Mouse (Mus musculus) spleen, adult 2 months (tissue): ENCODE results near the gene Gm36079. TPM values are rescaled to one million over a fixed set of nuclear protein-coding genes. Genes with fewer than 3 reads are reported as not detected.
"Not testable (repeated sequence)": the region's sequence is repeated elsewhere in the genome, so short reads cannot be mapped to it uniquely, and the experiment has no call there.

Experiments
- DNase-seq, 2 experiments: peaks; one replicate each; pipeline versions ENCODE4 v3.0.0 to v3.0.0-alpha.2; 2012 to 2021; ENCODE audit warnings: low spot score in 2 of 2, low read depth in 1 of 2
- H3K27ac ChIP-seq: fragments of 200-500 bp; 2 replicates; pipeline ENCODE4 v1.5.1; 2012; ENCODE audit warnings: low read length, inconsistent platforms; ENCODE audit not compliant: insufficient read depth
- H3K27me3 ChIP-seq: fragments of 200-500 bp; 2 replicates; pipeline ENCODE4 v1.6.1; 2012; ENCODE audit warnings: mild to moderate bottlenecking, moderate library complexity, low read length, inconsistent platforms; ENCODE audit not compliant: control insufficient read depth, insufficient read depth
- H3K36me3 ChIP-seq: fragments of 200-500 bp; 2 replicates; pipeline ENCODE4 v1.6.1; 2012; ENCODE audit warnings: mild to moderate bottlenecking, low read length, inconsistent platforms; ENCODE audit not compliant: control insufficient read depth, insufficient read depth
- H3K4me1 ChIP-seq: fragments of 200-500 bp; 2 replicates; pipeline ENCODE4 v1.6.1; 2011; ENCODE audit warnings: inconsistent platforms; ENCODE audit not compliant: control insufficient read depth, insufficient read depth, insufficient read length
- H3K4me3 ChIP-seq: fragments of 200-500 bp; 2 replicates; pipeline ENCODE4 v1.5.1; 2011; ENCODE audit warnings: mild to moderate bottlenecking, inconsistent platforms; ENCODE audit not compliant: insufficient read depth, insufficient read length; ENCODE audit errors: extremely low read depth
- WGBS: fragments of 180-500 bp; shearing (Covaris S2); methylation state at CpG from one replicate; pipeline ENCODE4 v1.1.7; 2018; 5-methylcytosine and 5-hydroxymethylcytosine counted together
- polyA plus RNA-seq: library from polyadenylated mRNA; depleted of rRNA; stranded (reverse); fragments of >200 nt; gene quantifications from 2 replicates; pipeline ENCODE4 v1.2.3, GENCODE M21; 2012; rRNA removed

The Gm36079 gene
- not detected in 2 replicates for polyA plus RNA-seq

DNA sequence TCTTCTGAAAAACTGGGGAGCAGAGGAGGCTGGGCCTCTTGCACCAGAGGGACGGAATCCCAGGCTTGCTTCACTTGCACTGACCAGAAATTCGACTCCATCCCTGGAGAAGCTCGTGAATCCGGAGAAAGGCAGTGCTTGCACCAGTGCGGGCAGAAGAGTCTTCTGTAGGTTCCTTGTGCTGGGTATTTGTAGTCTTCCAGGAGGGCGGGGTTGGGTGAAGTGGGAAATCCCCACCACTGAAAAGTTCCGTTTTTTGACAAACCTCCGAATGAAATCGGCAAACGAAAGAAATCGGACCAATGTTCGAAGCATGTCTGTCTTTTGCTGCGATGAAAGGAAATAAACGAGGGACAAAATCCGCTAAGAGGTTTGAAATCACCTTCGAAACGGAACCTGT is at the start of gene Gm36079:
Gm36079 (minus strand) TSS at position 101 of the 400 bp plus-strand sequence.
- 43% methylated on average over 1 of the region's 17 CpGs for WGBS
- H3K27ac ChIP-seq, H3K27me3 ChIP-seq, H3K4me1 ChIP-seq, H3K36me3 ChIP-seq, H3K4me3 ChIP-seq, DNase-seq: not testable (repeated sequence)

DNA sequence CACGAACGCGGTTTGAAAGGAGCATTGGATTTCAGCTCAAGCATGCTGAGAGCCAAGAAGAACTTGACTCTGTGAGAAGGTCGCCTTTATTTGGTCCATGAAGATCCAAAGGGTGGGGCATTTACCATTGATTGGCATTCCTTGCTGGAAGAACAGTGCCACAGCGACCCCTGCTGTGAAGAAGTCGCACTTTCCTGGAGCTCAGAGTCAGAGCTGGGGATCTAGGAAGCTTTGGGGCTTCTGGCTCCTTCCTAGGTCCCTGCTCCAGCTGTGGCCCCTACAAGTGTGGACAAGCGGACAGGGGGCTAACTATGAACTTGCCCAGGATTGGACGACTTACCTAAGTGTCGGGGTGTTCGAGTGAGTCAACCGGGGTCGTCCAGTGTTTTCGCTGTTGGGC is 44.1 kb upstream of the Gm36079 start:
- H3K36me3 ChIP-seq, H3K4me3 ChIP-seq, H3K27ac ChIP-seq, H3K4me1 ChIP-seq, DNase-seq, H3K27me3 ChIP-seq: not testable (repeated sequence)
- WGBS: no CpG with 5 or more reads among the region's 13 CpGs

DNA sequence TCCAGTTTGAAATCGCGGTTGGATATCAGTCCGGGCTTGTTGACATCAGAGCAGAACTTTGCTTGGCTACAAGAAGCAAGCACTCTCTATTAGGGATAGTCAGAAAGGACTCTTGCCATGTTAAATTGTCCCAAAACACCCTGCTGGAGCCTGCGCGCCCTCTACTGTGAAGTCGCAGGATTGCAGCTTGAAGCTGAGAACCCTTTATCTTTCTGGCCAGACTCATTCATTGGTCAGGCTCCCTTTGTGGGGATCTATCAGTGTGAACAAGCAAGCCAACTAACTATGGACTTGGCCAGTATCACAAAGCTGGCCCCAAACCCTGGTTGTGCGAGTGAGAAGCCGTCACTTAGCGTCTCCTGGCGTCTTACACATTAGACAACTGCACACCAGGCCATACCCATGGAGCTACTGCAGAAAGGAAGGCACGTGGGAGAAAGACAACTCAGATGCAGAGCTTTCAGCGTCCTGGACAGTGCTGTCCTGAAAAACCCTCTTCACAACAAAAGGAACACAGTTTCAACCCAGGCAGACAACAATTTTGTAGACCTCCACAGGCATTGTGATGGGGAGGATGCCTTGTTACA is 43.3 kb upstream of the Gm36079 start:
- DNase-seq, H3K27ac ChIP-seq, H3K4me1 ChIP-seq, H3K36me3 ChIP-seq, H3K4me3 ChIP-seq, H3K27me3 ChIP-seq: not testable (repeated sequence)
- WGBS: no CpG with 5 or more reads among the region's 12 CpGs

DNA sequence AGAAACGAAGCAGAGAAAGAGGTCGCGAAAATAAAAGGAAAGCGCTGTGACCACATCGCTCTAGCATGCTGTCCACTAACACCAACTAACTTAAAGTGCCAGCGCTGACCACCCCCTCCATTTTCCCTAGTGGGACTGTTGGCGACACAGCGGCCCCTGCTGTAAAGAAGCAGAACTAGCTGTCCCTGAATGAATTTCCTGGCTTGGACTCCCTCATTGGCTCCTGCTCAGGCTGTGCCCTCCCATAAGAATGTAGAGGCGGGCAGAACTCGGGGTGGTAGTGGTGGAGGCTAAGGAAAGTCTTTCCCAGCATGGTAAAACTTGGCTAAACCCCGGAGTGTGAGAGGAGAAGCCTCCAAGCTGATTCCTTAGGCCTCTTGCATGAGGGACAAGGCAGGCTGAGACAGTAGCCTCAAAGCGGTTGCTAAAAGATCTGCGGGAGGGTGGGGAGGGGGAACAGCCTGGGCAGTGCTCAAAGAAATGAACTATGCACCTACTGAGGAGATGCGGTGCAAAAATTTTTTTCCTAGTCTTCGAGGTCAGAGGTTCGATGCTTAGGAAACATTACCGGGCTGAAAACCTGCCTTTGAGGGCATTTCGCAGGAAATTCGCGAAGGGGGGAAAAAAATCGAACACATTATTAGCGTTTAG is 36.8 kb upstream of the Gm36079 start:
- not testable (repeated sequence) for H3K4me3 ChIP-seq, H3K4me1 ChIP-seq, H3K27ac ChIP-seq, H3K36me3 ChIP-seq, DNase-seq, H3K27me3 ChIP-seq
- no CpG with 5 or more reads among the region's 22 CpGs for WGBS

DNA sequence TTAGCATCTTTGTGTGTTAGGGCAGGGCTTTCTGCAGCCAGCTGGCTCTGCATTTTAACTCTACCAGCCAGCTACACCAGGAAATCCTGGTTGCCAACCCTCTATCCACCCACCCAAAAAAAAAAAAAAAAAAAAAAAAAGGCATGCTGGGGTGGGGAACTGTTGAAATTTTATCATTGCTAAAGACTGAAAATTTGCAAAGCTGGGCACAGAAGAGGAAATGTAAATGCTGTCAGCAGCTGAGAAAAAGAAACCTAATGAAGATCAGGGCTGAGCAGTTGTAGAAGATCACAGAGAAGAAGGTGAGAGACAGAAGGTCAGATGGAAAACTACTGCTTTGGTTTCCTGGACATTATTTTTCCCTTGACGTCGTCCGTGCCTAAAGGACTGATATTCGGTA is 36.1 kb upstream of the Gm36079 start:
- H3K4me3 ChIP-seq, DNase-seq, H3K4me1 ChIP-seq, H3K27ac ChIP-seq, H3K27me3 ChIP-seq, H3K36me3 ChIP-seq: not testable (repeated sequence)
- no CpG with 5 or more reads among the region's 4 CpGs for WGBS

DNA sequence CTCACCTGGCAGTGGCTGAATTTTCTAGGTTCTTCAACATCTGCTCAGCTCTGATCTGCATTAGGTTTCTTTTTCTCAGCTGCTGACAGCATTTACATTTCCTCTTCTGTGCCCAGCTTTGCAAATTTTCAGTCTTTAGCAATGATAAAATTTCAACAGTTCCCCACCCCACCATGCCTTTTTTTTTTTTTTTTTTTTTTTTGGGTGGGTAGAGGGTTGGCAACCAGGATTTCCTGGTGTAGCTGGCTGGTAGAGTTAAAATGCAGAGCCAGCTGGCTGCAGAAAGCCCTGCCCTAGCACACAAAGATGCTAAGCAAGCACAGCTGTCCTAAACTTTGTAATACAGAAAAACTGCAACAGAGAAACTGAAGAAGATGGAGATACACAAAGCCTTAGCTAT is 25.3 kb upstream of the Gm36079 start, which contains the start of gene Gm21188:
Gm21188 (minus strand) TSS at position 110 of the 400 bp plus-strand sequence.
- not testable (repeated sequence) for H3K27ac ChIP-seq, H3K4me1 ChIP-seq, H3K4me3 ChIP-seq, H3K36me3 ChIP-seq, DNase-seq, H3K27me3 ChIP-seq

DNA sequence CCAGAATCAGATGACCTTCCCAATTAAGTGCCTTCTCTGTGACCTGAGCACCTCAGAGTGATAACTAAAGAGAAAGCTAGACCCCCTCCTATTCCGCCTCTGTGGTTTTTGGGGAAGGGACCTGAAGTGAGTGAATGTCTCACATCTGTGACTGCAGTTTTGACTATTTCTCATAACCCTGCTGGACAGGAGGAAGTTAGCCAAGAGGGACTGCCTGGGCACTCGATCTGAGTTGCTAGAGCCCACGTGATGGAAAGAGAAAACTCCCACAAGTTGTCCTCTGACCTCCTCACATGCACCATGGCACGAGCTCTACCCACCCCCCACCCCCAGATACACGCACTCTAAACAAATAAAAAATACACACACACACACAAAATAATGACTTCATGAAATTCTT is 21.8 kb upstream of the Gm36079 start:
- not testable (repeated sequence) for H3K27me3 ChIP-seq, H3K4me3 ChIP-seq, H3K27ac ChIP-seq, H3K36me3 ChIP-seq, H3K4me1 ChIP-seq, DNase-seq
- WGBS: no CpG with 5 or more reads among the region's 5 CpGs

DNA sequence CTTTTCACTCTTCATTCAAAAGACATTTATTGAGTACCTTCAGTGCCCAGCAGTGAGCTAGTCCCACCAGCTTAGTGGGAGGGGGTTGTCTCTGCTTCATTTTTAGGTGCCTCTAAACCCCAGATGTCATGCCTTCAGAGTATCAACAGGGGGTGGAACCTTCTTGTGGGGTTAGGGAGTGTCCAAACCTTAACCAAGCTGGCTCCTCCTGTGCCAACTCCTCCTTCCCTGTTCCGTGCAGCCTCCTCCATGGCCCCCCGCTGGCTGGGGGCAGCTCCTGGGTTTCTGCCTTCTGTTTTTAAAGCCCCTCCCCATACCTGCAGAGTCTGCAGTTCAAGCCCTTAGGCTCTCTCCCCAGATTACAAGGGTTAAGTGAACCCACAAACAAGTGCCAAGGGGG is 21.4 kb upstream of the Gm36079 start:
- not testable (repeated sequence) for H3K36me3 ChIP-seq, H3K27me3 ChIP-seq, H3K4me1 ChIP-seq, H3K4me3 ChIP-seq, H3K27ac ChIP-seq, DNase-seq
- WGBS: no CpG with 5 or more reads among the region's 2 CpGs

DNA sequence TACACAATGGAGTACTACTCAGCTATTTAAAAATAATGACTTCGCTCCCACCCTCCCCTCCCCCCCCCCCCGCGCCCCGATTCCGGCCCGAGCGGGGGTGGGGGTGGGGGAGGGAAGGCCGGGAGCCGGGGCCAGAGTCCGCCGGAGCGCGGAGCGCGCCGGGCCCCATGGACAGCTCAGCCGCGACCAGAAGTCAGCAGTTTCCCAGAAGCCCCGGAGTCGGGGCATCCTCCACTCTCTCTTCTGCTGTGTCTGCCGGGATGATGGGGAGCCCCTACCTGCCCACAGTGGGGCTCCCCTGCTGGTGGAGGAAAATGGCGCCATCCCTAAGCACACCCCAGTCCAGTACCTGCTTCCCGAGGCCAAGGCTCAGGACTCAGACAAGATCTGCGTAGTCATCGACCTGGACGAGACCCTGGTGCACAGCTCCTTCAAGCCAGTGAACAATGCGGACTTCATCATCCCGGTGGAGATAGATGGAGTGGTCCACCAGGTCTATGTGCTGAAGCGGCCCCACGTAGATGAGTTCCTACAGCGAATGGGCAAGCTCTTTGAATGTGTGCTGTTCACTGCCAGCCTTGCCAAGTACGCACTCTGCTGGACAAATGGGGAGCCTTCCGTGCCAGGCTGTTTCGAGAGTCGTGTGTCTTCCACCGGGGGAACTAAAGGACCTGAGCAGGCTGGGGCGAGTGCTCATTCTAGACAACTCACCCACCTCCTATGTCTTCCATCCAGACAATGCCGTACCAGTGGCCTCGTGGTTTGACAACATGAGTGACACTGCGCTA is 19.8 kb upstream of the Gm36079 start:
- H3K27me3 ChIP-seq, H3K4me3 ChIP-seq, DNase-seq, H3K36me3 ChIP-seq, H3K27ac ChIP-seq, H3K4me1 ChIP-seq: not testable (repeated sequence)
- WGBS: 15% methylated on average over 11 of the region's 40 CpGs

DNA sequence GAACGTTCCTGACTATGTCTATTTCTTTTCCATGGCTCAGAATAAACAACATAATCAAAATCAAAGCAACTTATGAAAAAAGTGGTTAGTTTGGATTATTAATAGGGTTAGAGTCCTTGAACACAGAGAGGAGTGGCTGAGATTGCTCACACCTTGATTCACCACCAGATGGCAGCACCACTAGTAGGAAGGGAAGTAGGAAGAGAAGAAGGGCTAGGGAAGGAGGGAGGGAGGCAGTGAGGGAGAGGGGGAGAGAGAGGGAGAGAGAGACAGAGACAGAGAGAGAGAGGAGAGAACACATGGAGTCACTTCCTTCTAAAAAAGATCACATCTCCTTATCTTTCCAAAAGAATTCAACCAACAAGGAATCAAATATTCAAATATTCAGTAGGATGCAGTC is 14.3 kb upstream of the Gm36079 start:
- DNase-seq, H3K36me3 ChIP-seq, H3K4me1 ChIP-seq, H3K27me3 ChIP-seq, H3K27ac ChIP-seq, H3K4me3 ChIP-seq: not testable (repeated sequence)
- no CpG with 5 or more reads among the region's 1 CpGs for WGBS

DNA sequence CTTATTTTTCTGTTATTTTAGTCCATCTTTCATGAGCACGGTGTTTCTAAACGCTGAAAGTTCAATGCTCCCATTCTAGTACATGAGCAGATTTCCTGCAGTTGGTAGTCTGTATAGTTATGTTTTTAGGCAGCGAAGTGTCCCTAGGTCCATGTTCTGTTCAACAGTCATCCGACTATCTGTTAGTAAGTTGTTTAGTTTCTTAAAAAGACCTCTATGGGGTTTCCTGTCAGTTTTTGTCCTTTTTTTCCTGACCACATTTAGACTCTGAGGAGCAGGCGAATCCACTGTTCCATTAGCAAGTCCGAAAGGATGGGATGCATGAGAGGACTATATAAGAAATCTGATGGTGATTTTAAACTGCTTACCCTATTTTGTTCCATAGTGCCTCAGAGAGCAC is 11.1 kb upstream of the Gm36079 start:
- not testable (repeated sequence) for H3K27me3 ChIP-seq, H3K36me3 ChIP-seq, H3K4me1 ChIP-seq, H3K27ac ChIP-seq, H3K4me3 ChIP-seq, DNase-seq
- 28% methylated on average over 6 of the region's 6 CpGs for WGBS
